Mouse (Mus musculus): Measurements from ENCODE around the gene Ska2.

Gene Ska2

GRCm38 (mm10) chr11:87108755-87109518 is at the start of gene Ska2:
TSS of gene Ska2 (plus strand) at chr11:87109234.
- peak; percentile 96 for DNase-seq

- DNase-seq = no peak
Measured at GRCm38 (mm10) chr11:87060410-87060809, 48.6 kb upstream of the Ska2 start.

DNA sequence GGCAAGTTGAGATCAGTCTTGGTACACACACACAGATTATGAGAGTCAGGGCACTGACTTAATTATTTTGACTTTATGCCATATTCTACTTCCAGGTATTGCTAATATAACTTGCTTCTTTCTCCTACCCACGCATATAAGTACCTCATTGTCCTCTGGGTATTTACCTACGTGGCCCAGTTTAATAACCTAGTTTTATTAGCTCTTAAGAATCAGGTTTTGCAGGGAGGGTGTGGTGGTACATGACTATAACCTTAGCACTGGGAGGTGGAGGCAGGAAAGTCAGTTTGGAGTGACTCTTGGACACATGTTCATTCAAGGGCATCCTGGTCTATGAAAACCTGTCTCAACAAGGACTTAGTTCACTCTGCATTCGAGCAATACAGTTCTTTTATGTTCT is 46.9 kb upstream of the Ska2 start:
- DNase-seq = no peak

DNA sequence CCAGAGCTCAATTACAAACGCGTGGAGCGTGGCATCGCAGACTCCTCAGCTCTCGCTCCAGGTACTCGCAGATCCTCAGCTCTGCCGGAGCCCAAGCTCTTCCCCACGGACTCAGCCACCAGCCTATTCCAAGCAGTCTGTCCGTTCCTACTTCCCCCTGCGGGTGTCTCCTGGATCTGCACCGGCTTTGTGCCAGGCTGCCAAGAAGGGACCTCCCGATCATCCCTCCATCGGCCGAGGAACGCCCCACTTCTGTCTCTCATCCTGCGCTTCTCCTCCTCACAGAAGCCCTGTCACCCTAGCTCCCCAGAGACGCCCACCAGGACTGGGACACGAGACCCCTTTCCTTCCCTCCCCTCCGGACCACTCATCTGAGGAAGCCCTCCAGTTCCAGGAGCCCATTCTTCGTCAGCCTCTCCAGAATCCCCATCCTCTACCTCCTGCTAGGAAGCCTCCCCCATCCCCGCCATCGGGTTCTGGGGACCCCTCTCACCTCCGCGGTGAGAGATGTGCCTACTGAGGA is 35.6 kb upstream of the Ska2 start:
- DNase-seq = peak; percentile 43

DNA sequence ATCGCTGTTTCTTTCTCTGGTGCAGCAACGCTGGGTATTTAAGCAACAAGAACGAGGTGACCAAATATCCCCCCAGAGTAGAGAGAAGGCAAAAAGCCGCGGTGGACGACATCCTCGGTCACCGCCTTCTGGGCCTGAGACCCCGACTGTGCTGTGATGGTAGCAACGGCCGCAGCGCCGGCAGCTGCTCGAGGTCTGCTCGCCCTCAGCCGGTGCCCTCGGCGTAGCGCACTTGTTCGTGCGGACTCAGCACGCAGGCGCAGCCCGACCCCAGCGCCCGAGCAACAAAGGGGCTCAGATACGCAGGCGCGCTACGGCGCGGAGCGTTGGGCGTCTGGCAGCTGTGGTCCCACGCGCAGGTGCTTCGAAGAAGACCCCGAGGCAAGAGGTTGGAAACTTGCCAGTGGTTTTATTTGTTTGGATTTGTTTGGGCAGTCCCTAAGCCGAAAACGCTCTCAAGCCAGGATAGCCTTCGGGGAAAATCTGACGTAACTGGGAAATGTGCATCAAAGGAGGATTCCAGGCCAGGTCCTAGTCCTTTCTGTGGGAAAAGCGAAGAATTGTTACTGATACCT is 35.1 kb upstream of the Ska2 start, which contains the start of gene Gdpd1:
Gdpd1 (minus strand) TSS at position 197 of the 575 bp plus-strand sequence.
- peak; percentile 95 for DNase-seq

DNA sequence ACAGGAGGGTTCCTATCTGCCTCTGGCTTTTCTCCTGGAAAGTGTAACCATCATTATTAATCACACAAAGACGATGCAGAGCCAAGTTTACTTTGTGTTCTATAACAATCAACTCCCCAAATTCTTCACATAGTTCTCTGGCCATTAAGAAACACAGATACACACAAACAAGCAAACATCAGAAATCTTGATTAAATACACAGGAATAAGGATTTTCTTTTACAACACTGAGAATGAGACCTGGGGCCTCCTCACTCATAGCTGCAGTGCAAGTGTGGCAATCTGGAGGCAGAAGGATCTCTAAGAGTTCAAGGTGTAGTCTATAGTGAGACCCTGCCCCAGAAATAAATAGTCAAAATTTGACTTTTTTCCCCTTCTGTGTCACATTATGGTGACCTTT is 25.3 kb upstream of the Ska2 start:
- no peak for DNase-seq

DNA sequence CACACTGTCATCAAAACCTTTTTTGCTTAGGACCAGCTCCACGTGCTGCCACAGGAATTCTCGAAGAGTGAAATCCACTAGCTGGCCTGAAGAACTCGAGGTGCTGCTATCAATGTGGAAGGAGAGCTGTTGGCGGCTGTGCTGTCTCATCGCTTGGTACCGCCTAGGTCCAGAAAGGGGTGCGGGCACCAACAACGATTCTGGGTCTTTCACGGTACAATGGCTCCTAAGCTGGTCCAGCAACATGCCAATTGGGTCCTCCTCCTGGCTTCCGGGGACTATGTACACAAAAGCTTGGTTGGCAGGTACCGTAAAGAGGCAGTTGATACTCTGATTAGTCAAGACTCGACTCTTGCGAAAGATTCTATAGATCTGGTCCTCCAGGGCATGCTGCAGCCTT is 23.6 kb upstream of the Ska2 start:
- DNase-seq = no peak

GRCm38 (mm10) chr11:87086290-87086984 is 22.6 kb upstream of the Ska2 start, which contains the start of gene Smg8:
TSS of gene Smg8 (minus strand) at chr11:87086774.
- peak; percentile 85 for DNase-seq

- no peak for DNase-seq
Measured at GRCm38 (mm10) chr11:87087142-87087541, 21.9 kb upstream of the Ska2 start.

DNA sequence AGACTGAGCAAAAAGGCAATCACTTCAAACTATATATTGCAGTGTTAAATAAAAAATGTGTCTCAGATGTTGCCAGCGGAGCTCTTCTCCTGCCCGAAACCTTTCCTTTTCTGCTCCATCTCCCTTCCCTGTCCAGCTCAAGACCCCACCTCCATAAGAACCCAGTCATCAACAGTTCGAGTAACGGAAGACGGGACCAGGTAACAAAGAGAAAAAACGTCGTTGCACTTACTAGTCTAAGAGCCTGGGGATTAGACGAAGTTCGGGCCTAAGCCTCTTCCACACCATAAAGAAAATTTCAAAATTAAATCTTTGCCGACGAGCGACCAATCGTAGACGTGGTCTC is 652 bp upstream of the Ska2 start, which contains the start of gene Prr11:
Prr11 (minus strand) TSS at position 300 of the 346 bp plus-strand sequence.
- no peak for DNase-seq

DNA sequence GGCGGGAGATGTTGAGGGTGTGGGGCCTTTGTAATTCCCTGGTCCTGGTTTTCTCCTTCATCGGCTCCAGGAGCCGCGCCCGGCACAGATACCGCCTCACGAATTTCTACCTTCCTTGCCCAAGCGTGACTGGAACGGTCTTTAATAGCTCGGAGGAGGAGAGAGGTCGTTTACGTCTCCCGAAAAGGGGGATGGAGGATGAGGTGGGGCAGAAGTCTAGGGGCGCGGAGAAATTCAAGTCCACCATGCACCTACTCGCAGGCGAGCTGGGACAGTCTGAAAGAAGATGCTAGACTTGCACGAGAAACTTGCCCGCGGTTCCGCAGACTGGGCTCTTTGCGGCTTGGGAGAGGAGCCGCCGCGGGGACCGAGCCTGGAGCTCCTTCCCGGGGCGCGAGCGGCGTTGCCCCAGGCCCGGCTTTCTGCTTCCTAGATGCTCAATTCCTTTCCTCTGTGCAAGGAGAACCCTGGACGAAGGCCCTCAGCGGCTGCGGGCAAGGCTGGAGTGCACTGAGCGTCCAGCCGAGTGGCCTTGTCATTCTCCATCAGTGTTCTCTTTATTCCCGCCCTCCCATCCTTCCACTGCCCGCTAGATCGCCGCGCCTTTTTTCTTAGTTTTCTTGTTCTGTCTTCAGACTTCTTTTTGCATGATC is 611 bp downstream of the Ska2 start:
- peak; percentile 44 for DNase-seq

GRCm38 (mm10) chr11:87110172-87110909 is 1.3 kb downstream of the Ska2 start:
- no peak for DNase-seq

DNA sequence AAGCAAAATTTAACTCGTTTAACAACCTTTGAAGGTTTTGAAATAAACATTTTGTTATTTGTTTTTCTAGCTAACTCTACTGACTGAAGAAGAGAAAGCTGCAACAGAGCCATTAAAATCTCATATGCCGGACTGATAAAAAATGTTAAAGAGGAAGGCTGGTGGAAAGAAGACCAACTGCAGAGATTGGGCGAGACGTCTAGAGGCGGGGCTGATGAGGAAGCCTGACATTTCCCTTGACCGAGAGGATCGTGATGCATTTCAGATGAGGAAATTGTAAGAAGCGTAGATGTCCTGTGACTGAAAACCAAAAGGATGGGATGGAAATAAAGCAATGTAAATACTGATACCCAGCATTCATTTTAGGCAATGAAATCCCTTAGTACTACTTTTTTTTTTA is 12.8 kb downstream of the Ska2 start:
- DNase-seq = no peak

DNA sequence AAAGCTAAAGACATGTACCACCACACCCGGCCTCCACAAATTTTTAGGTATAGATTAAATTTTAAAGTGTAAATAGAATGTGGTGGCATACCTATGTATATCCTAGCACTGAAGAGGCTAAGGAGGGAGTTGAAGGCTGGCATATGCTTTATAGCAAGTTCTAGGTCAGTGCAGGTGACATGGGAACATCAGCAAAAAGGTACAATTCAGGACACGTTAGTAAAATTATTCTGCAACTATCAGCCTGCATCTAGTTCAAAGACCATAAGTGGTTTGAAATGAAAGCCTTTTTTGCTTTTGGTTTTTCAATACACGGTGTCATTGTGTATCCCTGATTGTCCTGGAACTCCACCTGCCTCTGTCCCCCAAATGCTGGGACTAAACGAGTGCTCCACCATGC is 16.5 kb downstream of the Ska2 start:
- DNase-seq = no peak

DNA sequence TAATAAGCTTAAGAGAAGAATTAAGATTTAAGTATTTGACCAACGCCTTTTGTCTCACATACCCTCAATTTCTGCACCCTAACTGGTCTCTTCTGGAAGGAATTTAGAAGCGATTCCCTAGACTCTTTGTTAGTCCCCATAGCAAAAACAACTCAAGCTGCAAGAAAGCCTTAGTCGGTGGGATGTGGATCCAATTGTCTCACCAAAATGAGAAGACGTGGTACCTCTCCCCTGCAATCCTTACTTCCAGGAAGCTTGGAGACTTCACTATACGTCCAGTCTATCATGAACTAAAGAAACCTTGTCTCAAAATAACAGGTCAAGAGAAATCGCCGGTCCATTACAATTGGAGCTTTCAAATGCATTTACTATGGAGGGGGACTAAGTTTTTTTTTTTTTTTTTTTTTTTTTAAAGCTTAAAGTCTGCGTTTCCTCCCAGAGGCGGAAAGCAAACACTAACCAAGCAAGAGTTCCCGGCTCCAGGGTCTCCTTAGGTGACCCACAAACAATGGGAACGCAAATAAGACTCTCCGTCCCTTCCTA is 17.3 kb downstream of the Ska2 start:
- no peak for DNase-seq

DNA sequence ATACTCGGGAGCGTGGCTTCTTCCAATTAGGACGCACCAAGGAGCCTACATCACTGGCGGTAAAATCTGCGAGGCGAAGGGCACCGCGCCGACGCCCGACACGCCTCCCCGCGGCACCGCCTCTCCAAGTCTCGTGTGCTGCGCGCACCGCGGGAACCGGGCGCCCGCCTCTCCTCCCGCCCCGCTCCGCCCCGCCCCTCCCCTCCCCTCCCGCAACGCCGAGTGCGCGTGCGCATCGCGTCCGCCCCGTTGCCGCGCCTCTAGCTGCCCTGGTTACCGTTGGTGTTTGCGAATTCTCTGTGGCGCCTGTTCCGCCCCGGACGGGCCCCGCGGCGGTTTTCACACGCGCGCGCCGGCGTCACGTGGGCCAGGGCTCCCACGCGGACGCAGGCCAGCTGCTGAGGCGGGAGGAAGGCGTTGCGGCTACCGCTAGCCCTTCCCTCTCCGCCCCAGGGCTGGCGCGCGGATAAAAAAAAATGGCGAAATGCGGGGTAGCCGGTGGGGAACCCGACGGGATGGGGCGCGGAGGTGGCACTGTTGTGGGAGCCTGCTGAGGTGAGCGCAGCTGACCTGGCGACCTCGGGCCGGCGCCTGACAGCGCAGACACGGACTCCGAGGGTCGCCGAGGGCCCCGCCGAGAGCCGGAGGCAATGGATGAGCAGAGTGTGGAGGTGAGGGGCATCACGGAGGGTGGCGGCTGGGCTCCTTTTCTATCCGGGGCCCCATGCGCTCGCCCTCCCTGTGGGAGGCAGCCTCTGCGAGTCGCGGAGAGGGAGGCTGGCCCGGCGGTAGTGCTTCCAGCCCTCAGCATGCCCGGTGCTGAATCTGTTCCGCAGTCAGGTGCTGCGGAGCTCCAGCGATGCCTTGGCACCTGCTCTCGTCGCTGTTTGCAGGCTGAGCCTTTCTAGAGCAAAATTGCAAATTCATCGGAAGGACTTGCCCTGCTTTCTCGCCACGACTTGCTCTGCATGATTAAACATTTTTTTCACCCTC is 18.1 kb downstream of the Ska2 start, which contains the start of gene Trim37:
Trim37 (plus strand) TSS at position 254 of the 993 bp plus-strand sequence.
- peak; percentile 85 for DNase-seq

- DNase-seq = no peak
Measured at GRCm38 (mm10) chr11:87136233-87136632, 27.2 kb downstream of the Ska2 start.

- no peak for DNase-seq
Measured at GRCm38 (mm10) chr11:87158012-87158411, 49.0 kb downstream of the Ska2 start.

DNA sequence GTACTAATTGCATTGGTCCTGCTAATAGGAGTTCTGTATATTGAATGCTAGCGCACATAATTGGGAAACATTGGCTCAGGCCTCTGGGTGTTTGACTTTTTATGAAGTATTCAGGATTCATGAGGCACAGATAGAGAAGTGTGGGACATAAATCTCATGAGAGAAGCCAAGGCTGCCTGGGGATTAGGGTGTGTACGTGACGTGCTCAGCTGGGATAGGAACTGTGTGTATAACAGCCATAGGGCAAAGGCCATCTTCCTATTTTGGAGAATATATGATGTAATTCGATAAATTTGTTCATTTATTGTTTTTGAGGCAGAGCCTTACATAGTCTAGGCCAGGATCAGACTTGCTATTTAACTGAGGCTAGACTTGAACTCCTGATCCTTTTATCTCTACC is 53.7 kb downstream of the Ska2 start:
- no peak for DNase-seq

GRCm38 (mm10) chr11:87163751-87164150 is 54.7 kb downstream of the Ska2 start:
- DNase-seq = no peak

GRCm38 (mm10) chr11:87173625-87174024 is 64.6 kb downstream of the Ska2 start:
- DNase-seq = no peak
